Mouse (Mus musculus): ENCODE measurements at regions not wholly inside any gene's neighbourhood (a gene's known extent, or its start where the extent isn't known, plus 50 kb on each side); places are given as distances from the start of the nearest gene placed in this dataset.

- TF ChIP-seq CTCF (conservative IDR thresholded peaks at IDR 0.05; ENCODE audit: low read length) (no peak), POU5F1 (IDR thresholded peaks at IDR 0.05; ENCODE audit: borderline replicate concordance, low read length) (no peak)
- H3K36me3 ChIP-seq (ENCODE audit: insufficient read depth, low read length): no peaks in the 10 kb centered on the region
Observed at GRCm38 (mm10) chr10:15592161-15592560, 874.1 kb upstream of the Gje1 start.

GRCm38 (mm10) chr10:15586081-15586480 is 868.1 kb upstream of the Gje1 start:
- peak; percentile 62; the same call in 1 of the 2 replicates for TF ChIP-seq NANOG (IDR thresholded peaks at IDR 0.05; ENCODE audit: borderline replicate concordance, low read length)
- no peak for TF ChIP-seq POU5F1 (IDR thresholded peaks at IDR 0.05; ENCODE audit: borderline replicate concordance, low read length)
- Histone ChIP-seq H3K36me3 (ENCODE audit: insufficient read depth, low read length) (no peaks in the 10 kb centered on the region), H3K27me3 (ENCODE audit: insufficient read depth, low read length) (no peaks in the 10 kb centered on the region), H3K4me1 (replicated peaks; ENCODE audit: low read depth, low read length) (peaks cover 16% of the 10 kb centered on the region), H3K9me3 (ENCODE audit: low read length) (no peaks in the 10 kb centered on the region), H3K4me3 (replicated peaks; ENCODE audit: low read length) (no peak overlapping the region)

More at GRCm38 (mm10) chr10:15592161-15592560, 874.1 kb upstream of the Gje1 start:
- Histone ChIP-seq H3K27me3 (ENCODE audit: insufficient read depth, low read length) (no peaks in the 10 kb centered on the region), H3K9me3 (ENCODE audit: low read length) (no peaks in the 10 kb centered on the region), H3K4me1 (replicated peaks; ENCODE audit: low read depth, low read length) (peaks cover 4% of the 10 kb centered on the region), H3K4me3 (replicated peaks; ENCODE audit: low read length) (no peak overlapping the region)

- Histone ChIP-seq H3K36me3 (ENCODE audit: insufficient read depth, low read length) (no peaks in the 10 kb centered on the region), H3K4me3 (replicated peaks; ENCODE audit: low read length) (no peak overlapping the region), H3K27me3 (ENCODE audit: insufficient read depth, low read length) (no peaks in the 10 kb centered on the region), H3K4me1 (replicated peaks; ENCODE audit: low read depth, low read length) (no peaks in the 10 kb centered on the region), H3K9me3 (ENCODE audit: low read length) (no peaks in the 10 kb centered on the region)
- no peak for TF ChIP-seq CTCF (conservative IDR thresholded peaks at IDR 0.05; ENCODE audit: low read length)
- TF ChIP-seq NANOG (IDR thresholded peaks at IDR 0.05; ENCODE audit: borderline replicate concordance, low read length): no peak
- no peak for TF ChIP-seq POU5F1 (IDR thresholded peaks at IDR 0.05; ENCODE audit: borderline replicate concordance, low read length)
Observed at GRCm38 (mm10) chr10:15564119-15564518, 846.1 kb upstream of the Gje1 start.

- Histone ChIP-seq H3K4me3 (replicated peaks; ENCODE audit: low read length) (no peak overlapping the region), H3K9me3 (ENCODE audit: low read length) (no peaks in the 10 kb centered on the region), H3K4me1 (replicated peaks; ENCODE audit: low read depth, low read length) (no peaks in the 10 kb centered on the region; the same call in 1 of the 2 replicates), H3K27me3 (ENCODE audit: insufficient read depth, low read length) (no peaks in the 10 kb centered on the region), H3K36me3 (ENCODE audit: insufficient read depth, low read length) (no peaks in the 10 kb centered on the region)
- no peak for TF ChIP-seq NANOG (IDR thresholded peaks at IDR 0.05; ENCODE audit: borderline replicate concordance, low read length)
- TF ChIP-seq POU5F1 (IDR thresholded peaks at IDR 0.05; ENCODE audit: borderline replicate concordance, low read length): no peak
- no peak for TF ChIP-seq CTCF (conservative IDR thresholded peaks at IDR 0.05; ENCODE audit: low read length)
Observed at GRCm38 (mm10) chr10:15553407-15554064, 835.5 kb upstream of the Gje1 start.

- Histone ChIP-seq H3K4me1 (replicated peaks; ENCODE audit: low read depth, low read length) (no peaks in the 10 kb centered on the region), H3K4me3 (replicated peaks; ENCODE audit: low read length) (no peak overlapping the region)
- TF ChIP-seq POU5F1 (IDR thresholded peaks at IDR 0.05; ENCODE audit: borderline replicate concordance, low read length) (no peak), CTCF (conservative IDR thresholded peaks at IDR 0.05; ENCODE audit: low read length) (no peak), NANOG (IDR thresholded peaks at IDR 0.05; ENCODE audit: borderline replicate concordance, low read length) (no peak)
Observed at GRCm38 (mm10) chr10:15541797-15542350, 823.9 kb upstream of the Gje1 start.

GRCm38 (mm10) chr10:15540780-15541426 is 822.9 kb upstream of the Gje1 start:
- H3K27me3 ChIP-seq (ENCODE audit: insufficient read depth, low read length): no peaks in the 10 kb centered on the region
- H3K36me3 ChIP-seq (ENCODE audit: insufficient read depth, low read length): no peaks in the 10 kb centered on the region
- H3K9me3 ChIP-seq (ENCODE audit: low read length): no peaks in the 10 kb centered on the region
- no peaks in the 10 kb centered on the region for H3K4me1 ChIP-seq (replicated peaks; ENCODE audit: low read depth, low read length)
- TF ChIP-seq NANOG (IDR thresholded peaks at IDR 0.05; ENCODE audit: borderline replicate concordance, low read length): no peak
- TF ChIP-seq CTCF (conservative IDR thresholded peaks at IDR 0.05; ENCODE audit: low read length): no peak
- no peak for TF ChIP-seq POU5F1 (IDR thresholded peaks at IDR 0.05; ENCODE audit: borderline replicate concordance, low read length)
- H3K4me3 ChIP-seq (replicated peaks; ENCODE audit: low read length): no peak overlapping the region

More at GRCm38 (mm10) chr10:15541797-15542350, 823.9 kb upstream of the Gje1 start:
- no peaks in the 10 kb centered on the region for H3K9me3 ChIP-seq (ENCODE audit: low read length)
- H3K27me3 ChIP-seq (ENCODE audit: insufficient read depth, low read length): no peaks in the 10 kb centered on the region
- H3K36me3 ChIP-seq (ENCODE audit: insufficient read depth, low read length): no peaks in the 10 kb centered on the region

GRCm38 (mm10) chr10:15536053-15536452 is 818.0 kb upstream of the Gje1 start:
- no peaks in the 10 kb centered on the region for H3K36me3 ChIP-seq (ENCODE audit: insufficient read depth, low read length)
- no peaks in the 10 kb centered on the region for H3K4me1 ChIP-seq (replicated peaks; ENCODE audit: low read depth, low read length)
- no peaks in the 10 kb centered on the region for H3K9me3 ChIP-seq (ENCODE audit: low read length)
- no peak overlapping the region for H3K4me3 ChIP-seq (replicated peaks; ENCODE audit: low read length)
- TF ChIP-seq POU5F1 (IDR thresholded peaks at IDR 0.05; ENCODE audit: borderline replicate concordance, low read length): no peak
- TF ChIP-seq NANOG (IDR thresholded peaks at IDR 0.05; ENCODE audit: borderline replicate concordance, low read length): no peak
- no peak for TF ChIP-seq CTCF (conservative IDR thresholded peaks at IDR 0.05; ENCODE audit: low read length)
- H3K27me3 ChIP-seq (ENCODE audit: insufficient read depth, low read length): no peaks in the 10 kb centered on the region

- Histone ChIP-seq H3K4me1 (replicated peaks; ENCODE audit: low read depth, low read length) (no peaks in the 10 kb centered on the region), H3K27me3 (ENCODE audit: insufficient read depth, low read length) (no peaks in the 10 kb centered on the region), H3K4me3 (replicated peaks; ENCODE audit: low read length) (no peak overlapping the region), H3K9me3 (ENCODE audit: low read length) (peaks cover 4% of the 10 kb centered on the region; the same call in 1 of the 2 replicates), H3K36me3 (ENCODE audit: insufficient read depth, low read length) (no peaks in the 10 kb centered on the region)
- TF ChIP-seq CTCF (conservative IDR thresholded peaks at IDR 0.05; ENCODE audit: low read length) (no peak), POU5F1 (IDR thresholded peaks at IDR 0.05; ENCODE audit: borderline replicate concordance, low read length) (no peak), NANOG (IDR thresholded peaks at IDR 0.05; ENCODE audit: borderline replicate concordance, low read length) (no peak)
Observed at GRCm38 (mm10) chr10:15487367-15487766, 769.4 kb upstream of the Gje1 start.

Data from E14TG2a.4 (cell line).